Comparison of ENCODE assay signal across 8 mouse cellular contexts in genomic region chr7:112354503-112354951, GRCm38 (mm10).
DNase-seq lines count a peak whose midpoint lies in the region; ATAC-seq and TF ChIP-seq lines count a peak whose summit lies in the region.
"Had no signal": no experiment of that assay in that cellular context is flagged by ENCODE, and none has a peak within 500 bp of the region (broad histone marks: within the 10 kb centered on the region; RNA-seq: fewer than 3 reads in every experiment).

No protein-coding gene starts in this region.

- H3K27ac ChIP-seq in embryonic facial prominence, embryonic 13.5 days = peak overlapping the region; percentile 51
- H3K27ac ChIP-seq in intestine, embryonic 15.5 days = peak overlapping the region; percentile 64
- H3K27ac ChIP-seq in liver, embryonic 13.5 days = peak overlapping the region; percentile 23
- peak overlapping the region; percentile 53 for H3K27ac ChIP-seq in stomach, postnatal 0 days (replicated peaks)
- H3K27ac ChIP-seq: macrophage had no signal

- H3K9ac ChIP-seq in embryonic facial prominence, embryonic 13.5 days = no peak overlapping the region
- no peak overlapping the region for H3K9ac ChIP-seq in intestine, embryonic 15.5 days
- H3K9ac ChIP-seq in liver, embryonic 13.5 days = no peak overlapping the region
- H3K9ac ChIP-seq in stomach, postnatal 0 days (ENCODE audit: low read length) = no peak overlapping the region

- TF ChIP-seq CTCF in stomach, postnatal 0 days (IDR thresholded peaks at IDR 0.05; ENCODE audit: low read depth) = no peak

- 10% methylated on average over 7 of the region's 7 CpGs for WGBS in embryonic facial prominence, embryonic 13.5 days
- 23% methylated on average over 7 of the region's 7 CpGs for WGBS in intestine, embryonic 15.5 days
- 56% methylated on average over 7 of the region's 7 CpGs for WGBS in liver, embryonic 13.5 days (ENCODE audit: insufficient replicate concordance)
- 7% methylated on average over 7 of the region's 7 CpGs for WGBS in stomach, postnatal 0 days

- H3K4me2 ChIP-seq in embryonic facial prominence, embryonic 13.5 days = peak overlapping the region; percentile 19
- no peak overlapping the region; the same call in 1 of the 2 replicates for H3K4me2 ChIP-seq in intestine, embryonic 15.5 days (replicated peaks)
- no peak overlapping the region for H3K4me2 ChIP-seq in liver, embryonic 13.5 days
- H3K4me2 ChIP-seq in stomach, postnatal 0 days (replicated peaks; ENCODE audit: low read depth) = peak overlapping the region; percentile 11; the same call in 1 of the 2 replicates

- H3K36me3 ChIP-seq in embryonic facial prominence, embryonic 13.5 days = no peaks in the 10 kb centered on the region
- H3K36me3 ChIP-seq in intestine, embryonic 15.5 days = no peaks in the 10 kb centered on the region
- peaks cover 3% of the 10 kb centered on the region; the same call in 1 of the 2 replicates for H3K36me3 ChIP-seq in liver, embryonic 13.5 days
- H3K36me3 ChIP-seq in stomach, postnatal 0 days (ENCODE audit: control insufficient read depth, insufficient read depth, low read length) = no peaks in the 10 kb centered on the region

- no peak overlapping the region for H3K4me3 ChIP-seq in embryonic facial prominence, embryonic 13.5 days
- no peak overlapping the region for H3K4me3 ChIP-seq in intestine, embryonic 15.5 days (replicated peaks)
- H3K4me3 ChIP-seq in liver, embryonic 13.5 days (replicated peaks) = no peak overlapping the region
- H3K4me3 ChIP-seq in stomach, postnatal 0 days (ENCODE audit: low read depth, low read length) = no peak overlapping the region

- TF ChIP-seq EP300 in stomach, postnatal 0 days (optimal IDR thresholded peaks at IDR 0.05) = no peak

- no peaks in the 10 kb centered on the region for H3K27me3 ChIP-seq in embryonic facial prominence, embryonic 13.5 days
- no peaks in the 10 kb centered on the region for H3K27me3 ChIP-seq in intestine, embryonic 15.5 days (replicated peaks)
- no peaks in the 10 kb centered on the region for H3K27me3 ChIP-seq in liver, embryonic 13.5 days
- no peaks in the 10 kb centered on the region for H3K27me3 ChIP-seq in stomach, postnatal 0 days (ENCODE audit: control insufficient read depth, insufficient read depth, low read length)

- peak; percentile 39 for DNase-seq in ovary, postnatal 36 days (ENCODE audit: low spot score)
- no peak for DNase-seq in ovary, adult 18-20 months (ENCODE audit: low spot score)
- DNase-seq in liver, embryonic 13.5 days = no peak
- DNase-seq in stomach, postnatal 0 days (ENCODE audit: low spot score) = peak; percentile 90
- no peak for DNase-seq in urinary bladder, postnatal 25 days (ENCODE audit: low spot score)

- peaks cover 44% of the 10 kb centered on the region for H3K4me1 ChIP-seq in embryonic facial prominence, embryonic 13.5 days
- H3K4me1 ChIP-seq in intestine, embryonic 15.5 days (replicated peaks) = peaks cover 25% of the 10 kb centered on the region
- H3K4me1 ChIP-seq in liver, embryonic 13.5 days (replicated peaks) = peaks cover 6% of the 10 kb centered on the region; the same call in 1 of the 2 replicates
- no peaks in the 10 kb centered on the region; the same call in 1 of the 2 replicates for H3K4me1 ChIP-seq in stomach, postnatal 0 days (replicated peaks; ENCODE audit: control insufficient read depth, insufficient read depth)

- peak; percentile 60; the same call in 1 of the 2 replicates for ATAC-seq in embryonic facial prominence, embryonic 13.5 days (ENCODE audit: insufficient number of reproducible peaks, insufficient read depth, low FRiP score, low TSS enrichment, low read depth)
- peak; percentile 92 for ATAC-seq in intestine, embryonic 15.5 days
- ATAC-seq in liver, embryonic 13.5 days (ENCODE audit: low read depth) = peak; percentile 70
- ATAC-seq in stomach, postnatal 0 days (ENCODE audit: low FRiP score, low TSS enrichment) = peak; percentile 77

- H3K9me3 ChIP-seq in embryonic facial prominence, embryonic 13.5 days = no peaks in the 10 kb centered on the region
- no peaks in the 10 kb centered on the region for H3K9me3 ChIP-seq in intestine, embryonic 15.5 days
- H3K9me3 ChIP-seq in liver, embryonic 13.5 days (replicated peaks) = no peaks in the 10 kb centered on the region
- no peaks in the 10 kb centered on the region for H3K9me3 ChIP-seq in stomach, postnatal 0 days (ENCODE audit: control insufficient read depth, low read length)

Comparison
In these comparisons a context has a peak if more than half of its experiments do, and no peak if none do; other contexts are left out.
1. DNase-seq: peak in ovary, postnatal 36 days (single experiment) and stomach, postnatal 0 days (single experiment); none in ovary, adult 18-20 months (single experiment), liver, embryonic 13.5 days (single experiment) and urinary bladder, postnatal 25 days (single experiment).
2. H3K4me2 ChIP-seq: peak in embryonic facial prominence, embryonic 13.5 days (single experiment) and stomach, postnatal 0 days (single experiment); none in intestine, embryonic 15.5 days (single experiment) and liver, embryonic 13.5 days (single experiment).
3. Peak in every context shown above with its lines, with median percentiles within 50 percentile points of each other: ATAC-seq and H3K27ac ChIP-seq.